Mouse (Mus musculus) spleen, adult 2 months (tissue): ENCODE measurements around the gene Hmga2. TPM values are rescaled to one million over a fixed set of nuclear protein-coding genes. Genes with fewer than 3 reads are reported as not detected.

Experiments
- DNase-seq, 2 experiments: peaks; one replicate each; pipeline versions ENCODE4 v3.0.0 to v3.0.0-alpha.2; 2012 to 2021; ENCODE audit warnings: low spot score in 2 of 2, low read depth in 1 of 2
- H3K27ac ChIP-seq: fragments of 200-500 bp; 2 replicates; pipeline ENCODE4 v1.5.1; 2012; ENCODE audit warnings: low read length, inconsistent platforms; ENCODE audit not compliant: insufficient read depth
- H3K27me3 ChIP-seq: fragments of 200-500 bp; 2 replicates; pipeline ENCODE4 v1.6.1; 2012; ENCODE audit warnings: mild to moderate bottlenecking, moderate library complexity, low read length, inconsistent platforms; ENCODE audit not compliant: control insufficient read depth, insufficient read depth
- H3K36me3 ChIP-seq: fragments of 200-500 bp; 2 replicates; pipeline ENCODE4 v1.6.1; 2012; ENCODE audit warnings: mild to moderate bottlenecking, low read length, inconsistent platforms; ENCODE audit not compliant: control insufficient read depth, insufficient read depth
- H3K4me1 ChIP-seq: fragments of 200-500 bp; 2 replicates; pipeline ENCODE4 v1.6.1; 2011; ENCODE audit warnings: inconsistent platforms; ENCODE audit not compliant: control insufficient read depth, insufficient read depth, insufficient read length
- H3K4me3 ChIP-seq: fragments of 200-500 bp; 2 replicates; pipeline ENCODE4 v1.5.1; 2011; ENCODE audit warnings: mild to moderate bottlenecking, inconsistent platforms; ENCODE audit not compliant: insufficient read depth, insufficient read length; ENCODE audit errors: extremely low read depth
- CTCF ChIP-seq: fragments of 200-500 bp; IDR thresholded peaks from 2 replicates; pipeline ENCODE4 v1.5.1; 2011; ENCODE audit warnings: mild to moderate bottlenecking, inconsistent platforms; ENCODE audit not compliant: insufficient read depth, insufficient read length, insufficient replicate concordance; ENCODE audit errors: extremely low read depth
- POLR2A ChIP-seq: fragments of 200-500 bp; IDR thresholded peaks from 2 replicates; pipeline ENCODE4 v1.6.1; 2011; ENCODE audit warnings: low read depth, low read length, inconsistent platforms
- WGBS: fragments of 180-500 bp; shearing (Covaris S2); methylation state at CpG from one replicate; pipeline ENCODE4 v1.1.7; 2018; 5-methylcytosine and 5-hydroxymethylcytosine counted together
- polyA plus RNA-seq: library from polyadenylated mRNA; depleted of rRNA; stranded (reverse); fragments of >200 nt; gene quantifications from 2 replicates; pipeline ENCODE4 v1.2.3, GENCODE M21; 2012

The Hmga2 gene
- polyA plus RNA-seq, 1 experiment: not detected

- Histone ChIP-seq H3K4me1 (no peaks in the 10 kb centered on the region), H3K36me3 (no peaks in the 10 kb centered on the region), H3K4me3 (no peak overlapping the region), H3K27me3 (no peaks in the 10 kb centered on the region), H3K27ac (no peak overlapping the region)
- 93% methylated on average over 1 of the region's 1 CpGs for WGBS
- DNase-seq: no peak
- TF ChIP-seq POLR2A (no peak), CTCF (no peak)
These were observed 11.6 kb upstream of the Hmga2 start for GRCm38 (mm10) chr10:120487881-120488280.

GRCm38 (mm10) chr10:120485461-120485860 lies 9.2 kb upstream of the Hmga2 start:
- Histone ChIP-seq H3K4me1 (no peaks in the 10 kb centered on the region), H3K4me3 (no peak overlapping the region), H3K27ac (no peak overlapping the region), H3K27me3 (no peaks in the 10 kb centered on the region), H3K36me3 (no peaks in the 10 kb centered on the region)
- WGBS: 83% methylated on average over 1 of the region's 1 CpGs
- no peak for TF ChIP-seq CTCF
- no peak for TF ChIP-seq POLR2A
- DNase-seq: no peak

- WGBS: 85% methylated on average over 4 of the region's 4 CpGs
- no peak overlapping the region for H3K4me3 ChIP-seq
- no peak for DNase-seq
These were observed 7.9 kb upstream of the Hmga2 start for GRCm38 (mm10) chr10:120484144-120484543.

GRCm38 (mm10) chr10:120478164-120478563 lies 1.9 kb upstream of the Hmga2 start:
- Histone ChIP-seq H3K27ac (no peak overlapping the region), H3K4me3 (no peak overlapping the region), H3K4me1 (peaks cover 12% of the 10 kb centered on the region), H3K36me3 (no peaks in the 10 kb centered on the region), H3K27me3 (peaks cover 26% of the 10 kb centered on the region)
- TF ChIP-seq CTCF: no peak
- under 1% methylated on average over 16 of the region's 16 CpGs for WGBS
- DNase-seq: no peak

More at GRCm38 (mm10) chr10:120484144-120484543, 7.9 kb upstream of the Hmga2 start:
- H3K27me3 ChIP-seq: peaks cover 2% of the 10 kb centered on the region; the same call in 1 of the 2 replicates
- H3K4me1 ChIP-seq: no peaks in the 10 kb centered on the region
- H3K27ac ChIP-seq: no peak overlapping the region
- no peaks in the 10 kb centered on the region for H3K36me3 ChIP-seq
- TF ChIP-seq POLR2A: no peak
- TF ChIP-seq CTCF: no peak

GRCm38 (mm10) chr10:120477501-120477900 lies 1.2 kb upstream of the Hmga2 start:
- TF ChIP-seq CTCF (no peak), POLR2A (no peak)
- Histone ChIP-seq H3K4me3 (no peak overlapping the region), H3K27me3 (peaks cover 26% of the 10 kb centered on the region), H3K27ac (no peak overlapping the region), H3K36me3 (no peaks in the 10 kb centered on the region), H3K4me1 (peaks cover 12% of the 10 kb centered on the region)
- no peak for DNase-seq
- WGBS: under 1% methylated on average over 21 of the region's 21 CpGs

GRCm38 (mm10) chr10:120476516-120477336 lies 457 bp upstream of the Hmga2 start:
- H3K36me3 ChIP-seq: no peaks in the 10 kb centered on the region
- peak overlapping the region; percentile 2; the same call in 1 of the 2 replicates for H3K4me3 ChIP-seq
- no peak for DNase-seq
- H3K4me1 ChIP-seq: peaks cover 12% of the 10 kb centered on the region
- WGBS: 1% methylated on average over 50 of the region's 52 CpGs
- H3K27me3 ChIP-seq: peaks cover 26% of the 10 kb centered on the region
- no peak overlapping the region for H3K27ac ChIP-seq
- TF ChIP-seq CTCF (no peak), POLR2A (no peak)

GRCm38 (mm10) chr10:120475041-120475541 lies 1.2 kb downstream of the Hmga2 start:
- WGBS: 1% methylated on average over 45 of the region's 45 CpGs
- Histone ChIP-seq H3K36me3 (no peaks in the 10 kb centered on the region), H3K4me1 (peaks cover 12% of the 10 kb centered on the region), H3K27me3 (peaks cover 26% of the 10 kb centered on the region), H3K27ac (no peak overlapping the region), H3K4me3 (no peak overlapping the region)
- no peak for DNase-seq
- no peak for TF ChIP-seq CTCF
